Mouse (Mus musculus): ENCODE measurements around the gene Bcl9l.
A peak's percentile ranks its signal among the peaks of the same experiment; 100 is the strongest.

Gene Bcl9l

DNA sequence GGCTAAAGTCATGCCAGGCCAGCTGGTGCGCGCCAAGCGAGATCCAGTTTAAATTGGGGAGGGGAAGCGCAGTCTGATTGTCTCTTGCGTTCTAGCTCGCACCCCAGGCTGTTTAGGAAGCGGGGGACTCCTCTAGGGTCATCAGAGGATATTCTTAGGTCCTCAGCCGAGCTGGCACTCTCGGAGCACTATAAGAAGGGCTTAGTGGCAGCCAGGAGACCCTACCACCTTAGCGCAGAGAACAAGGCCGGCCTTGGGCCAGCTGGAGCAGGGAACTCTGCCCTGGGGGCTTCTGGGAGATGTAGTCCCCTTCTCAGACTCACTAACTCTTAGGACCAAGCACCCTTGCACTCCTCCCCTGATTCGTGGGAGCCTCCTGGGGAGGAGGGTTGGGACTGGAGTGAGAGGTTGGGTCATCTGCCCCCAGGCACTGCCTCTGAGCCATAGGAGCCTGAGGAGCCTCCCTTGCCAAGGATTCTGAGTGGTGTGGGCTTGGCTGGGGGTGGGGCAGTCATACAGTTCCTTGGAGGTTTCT lies 952 bp downstream of the Bcl9l start:
- DNase-seq (ENCODE audit: low spot score): peak; percentile 80

DNA sequence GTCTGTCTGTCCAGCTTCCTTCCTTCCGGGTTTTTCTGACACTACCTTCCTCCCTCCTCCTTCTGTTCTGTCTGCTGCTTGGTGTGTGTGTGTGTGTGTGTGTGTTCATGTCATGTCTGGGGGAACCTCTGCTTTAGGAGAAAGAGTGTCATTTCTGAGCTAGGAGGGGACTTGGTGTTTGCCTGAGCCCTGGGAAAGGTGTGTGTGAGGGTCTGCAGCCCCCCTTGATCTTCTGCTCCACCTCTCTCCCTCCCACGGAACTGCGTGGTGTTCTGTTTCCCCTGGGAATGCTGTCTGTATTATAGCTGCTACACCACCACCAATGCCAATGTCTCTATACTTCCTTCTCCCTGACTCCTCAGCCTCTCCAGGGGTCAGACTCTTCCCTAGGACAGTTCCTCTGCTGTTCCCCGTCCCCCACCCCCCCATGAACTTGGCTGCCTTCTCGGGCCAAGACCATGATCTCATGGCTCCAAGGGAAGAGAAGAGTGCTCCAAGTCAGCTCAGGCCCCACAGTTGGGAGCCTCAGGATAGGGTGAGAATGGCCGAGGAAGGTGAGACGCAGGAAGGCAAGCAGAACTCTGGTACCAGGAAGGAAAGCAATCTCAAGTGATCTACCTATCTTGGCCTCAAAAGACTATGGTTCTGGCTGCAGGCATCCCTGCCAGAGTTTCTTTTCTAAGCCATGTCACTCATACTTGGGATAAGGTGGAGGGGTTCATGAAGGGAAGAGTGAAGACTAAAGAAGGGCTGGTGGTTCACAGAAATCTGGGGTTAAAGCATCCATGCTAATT lies 1.9 kb downstream of the Bcl9l start:
- no peak for DNase-seq (ENCODE audit: low spot score)

GRCm38 (mm10) chr9:44485105-44485515 lies 2.5 kb downstream of the Bcl9l start:
- no peak for DNase-seq (ENCODE audit: low spot score)

DNA sequence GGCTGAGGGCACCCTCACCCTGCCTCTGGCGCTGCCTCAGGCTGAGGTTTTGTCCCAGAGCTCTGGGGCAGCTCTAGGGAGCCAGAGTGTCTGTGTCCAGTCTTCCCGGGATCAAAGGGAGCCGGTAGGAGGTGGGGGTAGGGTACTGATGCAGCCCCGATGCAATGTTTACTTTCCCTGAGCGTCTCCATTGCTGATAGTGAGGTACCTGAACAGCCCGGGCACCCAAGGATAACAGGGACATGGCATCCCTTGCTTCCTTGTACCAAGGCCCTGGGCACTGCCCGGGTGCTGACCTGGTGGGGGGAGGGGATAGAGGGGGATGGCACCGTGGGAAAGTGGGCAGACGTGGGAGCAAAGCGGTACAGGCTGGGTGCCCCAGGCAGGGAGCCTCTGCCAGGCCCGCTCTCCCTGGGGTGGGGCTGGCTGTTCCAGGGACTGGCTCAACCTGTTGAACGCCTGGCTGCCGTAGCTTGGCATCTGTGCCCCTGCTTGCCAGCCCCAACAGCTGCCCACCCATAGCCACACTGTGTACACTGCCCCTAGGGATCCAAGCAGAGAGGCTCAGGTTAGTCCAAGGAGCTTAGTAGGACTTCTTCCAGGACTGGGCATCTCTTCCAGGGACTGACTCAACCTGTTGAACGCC lies 3.0 kb downstream of the Bcl9l start:
- DNase-seq (ENCODE audit: low spot score): peak; percentile 52

DNA sequence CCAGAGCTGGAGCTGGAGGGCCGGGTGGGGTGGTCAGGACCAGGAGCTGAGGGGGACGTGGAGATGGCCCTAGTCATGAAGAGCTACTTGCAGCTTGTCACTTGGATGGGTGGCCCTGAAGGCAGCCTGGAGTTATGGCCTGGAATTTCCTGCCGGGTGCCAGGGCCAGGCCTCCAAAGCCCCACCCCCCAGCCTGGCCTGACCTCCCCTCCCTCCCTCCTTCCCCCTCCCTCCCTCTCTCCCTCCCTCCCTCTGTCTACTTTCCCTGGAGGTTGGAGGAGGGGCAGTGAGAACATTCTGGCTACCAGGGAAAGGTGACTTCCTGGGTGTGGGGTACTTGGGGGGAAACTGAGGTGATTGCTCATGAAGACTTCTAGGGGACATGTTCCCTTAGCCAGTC lies 3.7 kb downstream of the Bcl9l start:
- peak; percentile 76 for DNase-seq (ENCODE audit: low spot score)

- DNase-seq (ENCODE audit: low spot score): peak; percentile 61
Observed at GRCm38 (mm10) chr9:44486741-44487421, 4.3 kb downstream of the Bcl9l start.

GRCm38 (mm10) chr9:44487441-44487840 lies 4.8 kb downstream of the Bcl9l start:
- DNase-seq (ENCODE audit: low spot score): peak; percentile 74

DNA sequence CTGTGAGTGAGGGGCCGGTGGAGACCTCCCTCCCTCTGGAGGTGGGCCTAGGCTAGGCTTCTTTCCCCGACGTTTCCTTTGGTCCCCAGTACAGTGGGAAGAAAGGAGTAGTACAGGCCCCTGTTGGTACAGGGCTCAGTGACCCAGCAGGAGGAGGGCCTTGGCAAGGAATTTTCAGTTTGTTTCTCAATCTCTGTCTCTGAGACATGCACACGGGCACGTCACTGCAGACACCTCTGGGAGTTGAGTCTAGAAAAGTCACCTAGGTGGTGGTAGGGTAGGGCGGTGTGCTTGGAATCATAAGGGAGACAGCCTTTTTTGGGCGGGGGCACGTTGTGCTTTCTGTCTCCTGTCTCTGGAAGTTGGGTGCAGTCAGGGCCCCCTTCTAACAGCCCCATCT lies 5.8 kb downstream of the Bcl9l start:
- peak; percentile 16 for DNase-seq (ENCODE audit: low spot score)

GRCm38 (mm10) chr9:44488855-44489381 lies 6.3 kb downstream of the Bcl9l start:
- DNase-seq (ENCODE audit: low spot score): peak; percentile 70

DNA sequence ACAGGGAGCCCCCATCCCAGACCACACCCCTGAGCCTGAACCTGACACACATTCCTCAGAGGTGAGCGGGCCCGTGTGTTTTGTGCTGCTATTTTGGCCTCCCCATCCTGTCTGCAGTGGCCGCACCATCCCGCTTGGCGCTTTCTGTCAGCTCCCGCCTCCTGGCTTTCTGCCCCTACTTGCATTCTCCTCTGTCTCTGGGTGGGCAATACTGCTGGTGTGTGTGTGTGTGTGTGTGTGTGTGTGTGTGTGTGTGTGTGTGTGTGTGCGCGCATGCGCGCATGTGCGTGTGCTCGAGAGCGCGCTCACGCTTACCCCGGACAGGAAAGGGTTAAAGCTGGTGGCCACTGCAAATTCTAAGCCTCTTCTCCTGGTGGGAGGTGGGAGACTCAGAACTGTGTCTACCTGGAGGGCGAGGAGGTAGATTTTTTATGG lies 7.0 kb downstream of the Bcl9l start:
- DNase-seq (ENCODE audit: low spot score): no peak

DNA sequence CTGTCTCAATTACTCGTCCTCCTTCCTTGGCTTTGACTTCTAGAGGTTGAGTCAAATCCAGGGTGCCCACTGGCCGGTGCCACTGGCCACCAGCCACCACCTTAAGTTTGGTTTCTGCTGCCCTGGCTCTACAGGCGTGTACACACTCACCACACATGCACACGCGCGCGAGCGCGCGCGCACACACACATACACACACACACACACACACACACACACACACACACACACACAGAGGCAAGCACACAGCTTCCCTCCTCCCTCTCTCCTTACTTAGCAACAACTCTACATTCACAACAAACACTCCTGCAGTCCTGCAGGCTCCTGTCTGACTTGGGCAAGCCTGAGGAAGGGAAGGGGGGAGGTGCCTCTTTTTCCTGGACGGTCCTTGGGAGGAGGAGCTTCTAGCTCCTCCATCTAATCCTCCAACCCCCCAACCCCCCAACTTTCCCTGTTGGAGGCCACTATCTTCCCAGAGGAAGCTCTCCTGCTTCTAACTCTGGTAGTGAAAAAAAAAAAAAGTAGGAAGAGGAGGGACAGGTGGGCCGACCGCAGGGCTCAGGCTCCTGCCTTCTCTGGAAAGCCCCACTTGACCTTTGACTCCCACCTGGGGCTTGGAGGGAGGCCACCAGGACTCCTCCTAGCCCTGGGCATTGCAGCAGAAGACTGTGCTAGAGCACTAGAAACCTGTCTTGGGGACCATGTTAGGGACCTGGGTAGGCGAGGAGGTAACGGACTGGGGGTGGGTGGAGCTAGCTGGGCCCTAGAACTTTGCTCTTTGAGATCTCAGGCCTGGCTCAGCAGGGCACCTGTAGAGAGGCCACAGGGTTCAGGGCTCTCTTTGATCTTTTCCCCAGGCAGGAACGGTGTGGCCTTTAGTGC lies 7.7 kb downstream of the Bcl9l start:
- peak; percentile 89 for DNase-seq (ENCODE audit: low spot score)

GRCm38 (mm10) chr9:44491351-44491750 lies 8.7 kb downstream of the Bcl9l start:
- peak; percentile 15 for DNase-seq (ENCODE audit: low spot score)

- no peak for DNase-seq (ENCODE audit: low spot score)
Observed at GRCm38 (mm10) chr9:44492631-44493461, 10.2 kb downstream of the Bcl9l start.

DNA sequence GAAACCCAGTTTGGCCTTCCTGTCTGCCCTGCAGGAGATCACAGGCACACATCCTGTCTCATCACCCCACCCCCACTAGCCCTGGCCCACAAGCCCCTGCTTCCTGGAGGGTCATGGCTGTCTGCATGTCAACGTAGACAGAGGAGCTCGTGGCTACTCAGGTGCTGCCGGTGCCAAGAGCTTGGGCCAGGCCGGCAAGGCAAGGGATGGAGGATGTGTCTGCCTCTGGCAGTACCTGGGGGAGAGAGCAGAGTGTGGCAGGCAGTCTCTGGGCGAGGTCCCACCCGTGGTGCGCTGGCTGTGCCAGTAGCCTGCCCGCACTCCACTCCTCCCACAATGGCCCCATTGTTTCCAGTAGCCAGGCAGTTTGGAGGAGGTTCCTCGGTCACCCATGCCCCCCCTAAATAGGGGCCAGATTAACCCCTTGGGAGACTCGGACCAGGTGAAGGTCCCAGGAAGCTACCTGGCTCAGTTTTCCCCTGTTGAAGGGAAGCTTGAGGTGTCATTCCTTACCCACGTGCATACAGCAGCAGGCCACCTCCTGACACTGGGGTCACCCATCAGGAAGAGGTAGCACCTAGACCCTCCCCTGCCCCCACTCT lies 11.7 kb downstream of the Bcl9l start:
- no peak for DNase-seq (ENCODE audit: low spot score)

DNA sequence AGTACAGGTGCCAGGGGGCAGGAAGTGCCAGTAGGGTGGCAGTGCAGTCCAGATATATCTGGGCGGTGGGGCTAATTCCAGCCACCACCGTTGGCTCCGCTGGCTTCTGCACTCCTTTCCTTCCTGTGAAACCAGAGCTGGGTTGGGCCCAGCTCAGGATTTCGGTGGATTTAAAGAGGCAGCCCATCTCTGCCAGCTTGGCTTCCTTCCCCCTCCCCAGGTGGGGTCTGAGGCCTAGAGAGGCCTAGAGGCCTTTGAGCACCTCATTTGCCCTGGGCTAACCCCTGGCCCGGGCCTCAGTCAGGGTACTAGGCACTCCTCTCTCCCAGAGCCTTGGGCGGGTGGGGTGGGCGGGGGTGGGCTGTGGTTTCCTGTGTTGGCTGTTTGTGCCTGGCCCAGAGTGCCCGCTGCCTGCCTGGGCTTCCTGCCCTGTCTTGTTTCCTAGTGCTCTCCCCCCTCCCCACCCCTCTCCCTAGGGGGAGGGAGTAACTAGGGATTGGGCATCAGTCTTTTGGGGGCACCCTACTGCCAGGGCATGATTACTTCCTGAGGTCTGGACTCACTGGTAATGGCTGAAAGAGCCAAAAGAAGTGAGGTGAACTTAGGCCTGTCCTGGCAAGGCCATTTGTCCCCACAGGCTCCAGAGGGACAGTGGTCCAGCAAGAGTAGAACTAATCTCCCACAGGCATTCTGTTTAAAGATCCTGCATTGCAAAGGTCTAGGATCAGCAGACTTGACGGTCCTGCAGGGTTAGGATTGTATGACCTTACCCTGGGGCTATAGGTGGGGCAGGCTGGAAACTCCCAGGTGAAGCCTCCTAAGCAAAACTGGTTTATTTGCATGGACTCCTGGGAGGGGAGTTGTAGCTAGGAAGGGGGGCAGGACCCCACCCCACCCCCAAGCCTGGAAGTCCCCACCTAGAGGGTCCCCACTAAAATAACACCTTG lies 12.5 kb downstream of the Bcl9l start:
- DNase-seq (ENCODE audit: low spot score): no peak

- DNase-seq (ENCODE audit: low spot score): no peak
Observed at GRCm38 (mm10) chr9:44495810-44496344, 13.3 kb downstream of the Bcl9l start.

DNA sequence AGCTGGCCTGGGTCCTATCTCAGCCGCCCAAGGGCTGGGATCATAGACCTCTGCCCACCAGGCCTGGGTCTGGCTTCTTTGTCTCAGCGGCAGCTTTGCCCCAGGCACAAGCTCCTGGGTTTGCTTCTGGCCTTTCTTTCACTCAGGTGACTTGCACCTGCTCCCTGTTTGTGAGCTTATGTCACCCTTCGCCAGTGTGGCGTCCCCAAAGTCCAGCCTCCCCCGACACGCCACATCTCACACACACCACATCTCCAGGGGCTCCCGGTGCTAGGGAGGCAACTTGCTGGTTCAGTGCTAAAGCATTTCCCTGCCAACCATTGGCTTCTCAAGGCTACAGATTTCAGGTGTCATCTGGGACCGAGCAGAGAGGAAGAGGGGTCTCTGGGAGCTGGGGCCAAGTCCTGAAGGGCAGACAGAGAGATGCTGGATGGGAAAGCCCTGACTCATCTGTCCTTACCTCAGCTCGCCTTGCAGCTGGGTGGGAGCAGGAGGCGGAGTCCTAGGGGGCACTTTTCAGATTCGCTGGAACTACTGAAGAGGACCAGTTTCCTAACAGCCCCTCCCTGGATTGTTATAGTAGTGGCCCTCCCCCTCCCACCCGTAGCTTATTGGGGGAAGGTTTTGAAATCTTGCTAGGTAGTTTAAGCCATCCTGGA lies 14.3 kb downstream of the Bcl9l start:
- no peak for DNase-seq (ENCODE audit: low spot score)

All from yolk sac, embryonic 10.5 days (tissue).